Mouse (Mus musculus): ENCODE measurements around the gene Dcaf11.

The Dcaf11 gene

GRCm38 (mm10) chr14:55614565-55615178, 54.9 kb downstream of the Dcaf11 start:
- in situ Hi-C loops (cut with MboI, MseI) = no loop called here

- in situ Hi-C loops (cut with MboI, MseI) = no loop called here
These were observed 56.1 kb downstream of the Dcaf11 start for GRCm38 (mm10) chr14:55615876-55616275.

GRCm38 (mm10) chr14:55616844-55617243, 57.0 kb downstream of the Dcaf11 start:
- in situ Hi-C loops (cut with MboI, MseI) = no loop called here

GRCm38 (mm10) chr14:55617822-55618221, 58.0 kb downstream of the Dcaf11 start, which contains the start of gene Rec8:
Rec8 (plus strand) TSS chr14:55618037.
- in situ Hi-C loops (cut with MboI, MseI) = no loop called here

- in situ Hi-C loops (cut with MboI, MseI) = no loop called here
These were observed 58.8 kb downstream of the Dcaf11 start for GRCm38 (mm10) chr14:55618486-55619195.

Measured in regulatory T cell (primary cell).